ENCODE assay signal across 7 mouse cellular contexts in the genomic region with DNA sequence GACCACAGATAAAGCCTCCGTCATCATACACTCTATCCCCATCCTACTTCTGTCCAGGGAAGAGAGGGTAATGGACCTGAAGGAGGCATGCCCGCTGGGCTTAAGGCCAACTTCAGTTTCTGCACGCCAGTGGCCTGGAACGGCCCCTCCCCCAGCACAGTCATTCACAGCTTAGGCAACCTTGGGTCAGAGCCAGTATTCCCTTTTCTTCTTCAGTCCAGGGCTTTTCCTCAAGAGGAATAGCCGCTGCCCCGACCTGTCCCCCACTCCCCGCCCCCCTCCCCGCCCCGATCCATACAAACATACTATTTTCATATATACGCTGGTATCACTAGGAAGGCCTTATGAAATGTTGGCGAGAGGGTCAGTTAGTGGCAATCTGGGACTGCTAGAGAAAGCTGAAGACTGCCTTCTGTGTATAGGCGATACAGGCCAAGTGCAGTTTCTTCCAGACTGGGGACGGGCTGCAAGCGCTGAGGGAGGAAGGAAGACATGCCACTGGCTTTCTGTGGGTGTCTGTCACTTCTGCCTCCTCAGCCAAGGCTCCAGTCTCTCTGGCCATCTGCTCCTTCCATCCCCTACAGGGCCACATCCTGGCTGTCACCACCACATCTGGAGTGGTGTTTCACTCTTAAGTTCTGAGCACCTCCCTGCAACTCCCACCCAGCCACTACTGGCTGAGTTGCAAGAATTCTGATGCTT.
DNase-seq lines count a peak whose midpoint lies in the region; ATAC-seq lines count a peak whose summit lies in the region.

No protein-coding gene starts in this region.

- peak; percentile 82 for DNase-seq in MN1 (ENCODE audit: low spot score)
- peak; percentile 95 for DNase-seq in adipocyte (ENCODE audit: low spot score)
- DNase-seq in kidney, adult 18-20 months: peak; percentile 92
- peak; percentile 76 to 80 for DNase-seq in lung, adult 18-20 months
- DNase-seq in right cerebral cortex, postnatal 25 days: peak; percentile 50

- no peaks in the 10 kb centered on the region for H3K9me3 ChIP-seq in liver, embryonic 12.5 days (replicated peaks)

- H3K4me1 ChIP-seq in liver, embryonic 12.5 days: no peaks in the 10 kb centered on the region

- 0 out of 2 replicates have a peak, but pooled peaks cover 13% of the 10 kb centered on the region for H3K27me3 ChIP-seq in liver, embryonic 12.5 days (replicated peaks)

- H3K4me2 ChIP-seq in liver, embryonic 12.5 days: no peak overlapping the region

- no peak overlapping the region for H3K4me3 ChIP-seq in liver, embryonic 12.5 days

- no peaks in the 10 kb centered on the region for H3K36me3 ChIP-seq in liver, embryonic 12.5 days

- WGBS in liver, embryonic 12.5 days (ENCODE audit: insufficient replicate concordance): 54% methylated on average over 14 of the region's 14 CpGs

- no peak overlapping the region for H3K27ac ChIP-seq in liver, embryonic 12.5 days

- no peak overlapping the region for H3K9ac ChIP-seq in liver, embryonic 12.5 days

- ATAC-seq in granulocyte monocyte progenitor cell, adult 5-6 weeks (replicated peaks; ENCODE audit: poor library complexity, severe bottlenecking): 0 out of 2 replicates have a peak, but pooled peaks have one; percentile 14
- no peak for ATAC-seq in liver, embryonic 12.5 days
